Mouse (Mus musculus) neural tube, embryonic 11.5 days (tissue): ENCODE measurements around the gene Nans. TPM values are rescaled to one million over a fixed set of nuclear protein-coding genes. Genes with fewer than 3 reads are reported as not detected.

Source experiments
- ATAC-seq: fragments of 200-750 bp; cut with Nextera tagmentation; 2 replicates; pipeline ENCODE4 v1.8.0; 2017; ENCODE audit warnings: moderate number of reproducible peaks, mild to moderate bottlenecking, moderate TSS enrichment, moderate library complexity; ENCODE audit not compliant: insufficient read depth, low FRiP score, low TSS enrichment
- DNase-seq: peaks from one replicate; pipeline ENCODE4 v3.0.0-alpha.2; 2015; ENCODE audit warnings: low spot score
- H3K27ac ChIP-seq: fragments of 300-500 bp; sonication (generic); 2 replicates; pipeline ENCODE4 v1.5.1; 2014; ENCODE audit warnings: low read depth, mild to moderate bottlenecking, low read length
- H3K27me3 ChIP-seq: fragments of 300-500 bp; sonication (generic); 2 replicates; pipeline ENCODE4 v1.6.1; 2014; ENCODE audit warnings: mild to moderate bottlenecking, low read length, mixed read lengths; ENCODE audit not compliant: control insufficient read depth, insufficient read depth
- H3K36me3 ChIP-seq: fragments of 300-500 bp; sonication (generic); 2 replicates; pipeline ENCODE4 v1.6.1; 2014; ENCODE audit warnings: mild to moderate bottlenecking, low read length, moderate library complexity, mixed read lengths; ENCODE audit not compliant: control insufficient read depth, insufficient read depth
- H3K4me1 ChIP-seq: fragments of 300-500 bp; sonication (generic); 2 replicates; pipeline ENCODE4 v1.6.1; 2014; ENCODE audit warnings: low read length, mixed read lengths; ENCODE audit not compliant: control insufficient read depth, insufficient read depth
- H3K4me2 ChIP-seq: fragments of 300-500 bp; sonication (generic); 2 replicates; pipeline ENCODE4 v1.6.1; 2014; ENCODE audit warnings: low read depth, mild to moderate bottlenecking, moderate library complexity
- H3K4me3 ChIP-seq: fragments of 300-500 bp; sonication (generic); 2 replicates; pipeline ENCODE4 v1.5.1; 2014; ENCODE audit warnings: low read depth, low read length
- H3K9ac ChIP-seq: fragments of 300-500 bp; sonication (generic); 2 replicates; pipeline ENCODE4 v1.6.1; 2014; ENCODE audit warnings: mild to moderate bottlenecking, low read length
- H3K9me3 ChIP-seq: fragments of 300-500 bp; sonication (generic); 2 replicates; pipeline ENCODE4 v1.6.1; 2016; ENCODE audit warnings: low read length; ENCODE audit not compliant: control insufficient read depth
- WGBS: fragments of 180-500 bp; shearing (Covaris S2); extraction: QIAGEN DNeasy Blood & Tissue Kit; methylation state at CpG from one replicate; pipeline ENCODE4 v1.1.7; 2014; 5-methylcytosine and 5-hydroxymethylcytosine counted together
- polyA plus RNA-seq: library from polyadenylated mRNA; unstranded; fragments of >200 nt; fragmentation: Nextera tagmentation; extraction: Ambion mirVana; gene quantifications from 2 replicates; pipeline ENCODE4 v1.2.1, GENCODE M21; 2014

The Nans gene
- polyA plus RNA-seq, 1 experiment from 2014 or later: 89.1 TPM

DNA sequence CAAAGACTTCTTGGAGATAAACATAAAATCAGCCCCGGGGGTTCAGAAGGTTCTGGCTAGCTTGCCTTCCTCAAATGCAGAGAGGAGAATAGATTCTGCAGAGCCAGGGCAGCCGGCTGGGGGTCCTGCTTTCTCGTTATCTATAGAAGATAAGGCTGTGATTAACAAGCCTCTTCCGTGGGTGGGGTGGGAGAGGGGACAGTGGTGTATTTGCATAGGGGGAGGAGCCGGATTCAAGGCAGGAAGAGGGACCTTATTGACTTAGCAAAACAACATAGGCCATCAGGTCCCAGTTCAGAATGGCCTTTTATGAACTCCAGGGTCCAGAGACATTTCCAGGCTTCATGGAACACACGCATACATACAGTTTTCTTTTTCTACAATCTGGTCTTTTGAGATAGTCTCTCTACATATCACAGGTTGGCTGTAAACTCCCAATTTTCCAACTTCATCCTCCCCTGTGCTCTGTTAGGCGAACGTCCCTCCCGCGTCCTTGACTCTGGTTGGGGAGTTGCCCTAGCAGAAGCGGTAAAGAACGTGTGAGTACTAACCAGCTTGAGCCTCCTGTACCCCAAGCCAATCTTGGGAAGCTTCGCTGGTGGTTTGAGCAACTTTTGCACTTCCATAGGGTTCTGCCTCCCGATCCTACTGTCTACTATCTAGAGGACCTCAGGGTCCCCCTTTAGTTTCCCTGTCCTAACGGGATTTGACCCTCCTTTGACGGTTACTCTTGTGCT lies 46.2 kb downstream of the Nans start:
- H3K36me3 ChIP-seq: no peaks in the 10 kb centered on the region
- DNase-seq (no peak), ATAC-seq (no peak)
- WGBS: 5% methylated on average over 16 of the region's 16 CpGs
- H3K9me3 ChIP-seq: no peaks in the 10 kb centered on the region
- no peaks in the 10 kb centered on the region for H3K4me1 ChIP-seq
- peak overlapping the region; percentile 72 for H3K4me2 ChIP-seq
- peak overlapping the region; percentile 43 for H3K4me3 ChIP-seq
- H3K9ac ChIP-seq: no peak overlapping the region; the same call in 1 of the 2 replicates
- no peak overlapping the region for H3K27ac ChIP-seq
- H3K27me3 ChIP-seq: peaks cover 36% of the 10 kb centered on the region

DNA sequence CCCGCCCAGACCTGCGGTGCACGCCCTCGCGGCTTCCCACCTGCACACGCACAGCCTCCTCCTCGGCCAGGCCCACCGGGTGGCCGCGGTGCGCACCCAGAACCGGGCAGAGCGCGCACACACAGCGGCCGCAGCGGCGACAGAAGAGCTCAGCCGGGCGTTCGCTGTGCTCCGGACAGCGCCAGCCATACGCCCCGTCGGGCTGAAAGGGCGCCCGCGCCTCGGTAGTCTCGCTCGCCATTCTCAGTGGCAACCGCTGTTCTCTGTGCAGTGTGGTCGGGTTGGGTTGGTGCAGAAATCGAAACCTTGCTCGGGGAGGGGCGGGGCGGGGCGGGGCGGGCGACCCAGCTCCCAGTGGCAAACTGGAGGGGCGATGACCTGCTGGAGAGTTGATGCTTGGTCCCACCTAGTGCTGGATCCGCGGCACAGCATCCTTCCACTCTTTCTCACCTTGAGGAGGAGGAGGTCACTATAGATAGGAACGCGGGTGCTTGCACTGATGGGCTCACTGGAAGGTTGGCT lies 46.9 kb downstream of the Nans start, which contains the start of gene Trim14:
Trim14 (minus strand) TSS at position 302 of the 522 bp plus-strand sequence.
- DNase-seq (peak; percentile 50), ATAC-seq (peak; percentile 38; the same call in 1 of the 2 replicates)
- Histone ChIP-seq H3K36me3 (no peaks in the 10 kb centered on the region), H3K27me3 (peaks cover 36% of the 10 kb centered on the region), H3K9ac (no peak within 1 kb of the TSS; the same call in 1 of the 2 replicates), H3K4me3 (peak within 1 kb of the TSS; percentile 43), H3K27ac (no peak within 1 kb of the TSS), H3K4me1 (no peaks in the 10 kb centered on the region), H3K4me2 (peak within 1 kb of the TSS; percentile 72), H3K9me3 (no peaks in the 10 kb centered on the region)
- WGBS: under 1% methylated on average over 45 of the region's 46 CpGs

DNA sequence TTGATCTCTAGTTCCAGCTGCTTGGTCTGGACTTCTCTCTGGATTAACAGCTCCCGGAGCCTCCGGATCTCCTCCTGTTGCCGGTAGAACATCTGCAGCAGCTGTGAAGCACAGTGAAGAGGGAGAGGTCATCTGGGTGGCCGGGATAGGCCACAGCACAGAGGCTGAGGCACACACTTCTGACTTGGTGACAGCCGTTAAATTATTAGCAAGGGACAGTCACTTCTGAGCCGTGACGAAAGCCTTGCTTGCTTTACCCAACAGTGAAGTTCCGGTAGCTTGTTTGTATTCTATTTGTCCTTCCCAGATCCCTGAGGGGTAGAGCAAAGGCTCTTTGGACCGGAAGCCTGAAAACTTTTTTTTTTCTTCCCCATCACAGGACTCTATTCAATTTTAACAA lies 50.1 kb downstream of the Nans start:
- H3K4me3 ChIP-seq: no peak overlapping the region
- H3K27ac ChIP-seq: no peak overlapping the region
- H3K4me2 ChIP-seq: no peak overlapping the region
- no peaks in the 10 kb centered on the region for H3K9me3 ChIP-seq
- no peak for DNase-seq
- no peaks in the 10 kb centered on the region for H3K36me3 ChIP-seq
- H3K4me1 ChIP-seq: no peaks in the 10 kb centered on the region
- 65% methylated on average over 9 of the region's 9 CpGs for WGBS
- no peak overlapping the region for H3K9ac ChIP-seq
- no peak for ATAC-seq
- H3K27me3 ChIP-seq: peaks cover 28% of the 10 kb centered on the region

DNA sequence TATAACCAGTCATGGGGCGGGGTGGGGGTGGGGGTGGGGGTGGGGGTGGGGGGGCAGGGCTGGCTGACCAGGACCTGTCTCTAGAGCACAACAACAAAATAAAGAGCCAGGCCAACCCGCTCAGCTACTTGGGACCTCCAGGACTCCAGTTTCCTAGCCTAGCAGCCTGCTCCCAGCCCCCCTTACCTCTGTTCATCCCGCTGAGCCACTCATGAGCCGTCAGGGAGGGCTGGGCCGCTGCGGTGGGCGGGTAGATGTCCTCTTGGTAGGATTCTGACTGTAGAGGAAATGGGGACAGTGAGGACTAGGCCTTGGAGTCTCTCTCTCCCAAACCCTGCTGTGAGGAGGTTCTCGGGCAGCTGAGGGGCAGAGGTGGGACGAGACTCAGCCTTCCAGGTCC lies 52.7 kb downstream of the Nans start:
- Histone ChIP-seq H3K9ac (no peak overlapping the region), H3K4me2 (no peak overlapping the region), H3K4me1 (no peaks in the 10 kb centered on the region), H3K27me3 (peaks cover 3% of the 10 kb centered on the region), H3K9me3 (no peaks in the 10 kb centered on the region), H3K4me3 (no peak overlapping the region), H3K36me3 (no peaks in the 10 kb centered on the region), H3K27ac (no peak overlapping the region)
- ATAC-seq (no peak), DNase-seq (no peak)
- 41% methylated on average over 8 of the region's 9 CpGs for WGBS

DNA sequence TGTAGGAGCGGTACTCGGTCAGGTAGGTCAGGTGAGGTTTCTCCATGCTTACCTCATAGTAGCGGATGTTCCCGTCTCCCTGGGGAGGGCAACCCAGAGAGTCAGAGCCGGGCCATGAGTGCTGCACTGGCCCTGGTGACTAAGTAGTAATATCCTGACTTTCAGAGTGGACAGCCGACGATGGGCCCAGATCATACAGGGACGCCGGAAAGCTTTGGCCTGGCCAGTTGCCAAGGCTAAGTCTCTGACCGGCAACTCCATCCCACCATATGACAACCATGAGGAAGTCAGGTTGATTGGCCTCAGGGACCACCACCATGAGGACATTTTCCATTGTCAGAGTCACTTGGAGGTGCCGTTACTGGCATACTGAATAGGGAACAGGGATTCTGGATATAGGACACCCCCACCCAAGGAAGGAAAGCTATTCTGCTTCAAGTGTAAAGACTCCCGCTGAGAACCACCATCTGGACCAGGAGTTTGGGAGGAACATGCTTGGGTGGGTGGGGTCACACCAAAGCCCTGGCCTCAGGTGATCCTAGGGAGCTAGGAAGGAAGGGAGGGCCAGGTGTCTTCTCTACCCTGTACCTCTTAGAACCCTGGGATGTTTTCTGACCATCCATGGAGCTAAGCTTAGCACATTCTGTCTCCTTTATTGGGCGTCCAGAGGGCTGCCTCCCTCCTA lies 54.5 kb downstream of the Nans start:
- no peaks in the 10 kb centered on the region for H3K4me1 ChIP-seq
- 92% methylated on average over 13 of the region's 13 CpGs for WGBS
- H3K9ac ChIP-seq: no peak overlapping the region
- ATAC-seq (no peak), DNase-seq (no peak)
- H3K27me3 ChIP-seq: no peaks in the 10 kb centered on the region
- H3K9me3 ChIP-seq: no peaks in the 10 kb centered on the region
- no peak overlapping the region for H3K4me3 ChIP-seq
- H3K36me3 ChIP-seq: no peaks in the 10 kb centered on the region
- no peak overlapping the region for H3K4me2 ChIP-seq
- no peak overlapping the region for H3K27ac ChIP-seq

DNA sequence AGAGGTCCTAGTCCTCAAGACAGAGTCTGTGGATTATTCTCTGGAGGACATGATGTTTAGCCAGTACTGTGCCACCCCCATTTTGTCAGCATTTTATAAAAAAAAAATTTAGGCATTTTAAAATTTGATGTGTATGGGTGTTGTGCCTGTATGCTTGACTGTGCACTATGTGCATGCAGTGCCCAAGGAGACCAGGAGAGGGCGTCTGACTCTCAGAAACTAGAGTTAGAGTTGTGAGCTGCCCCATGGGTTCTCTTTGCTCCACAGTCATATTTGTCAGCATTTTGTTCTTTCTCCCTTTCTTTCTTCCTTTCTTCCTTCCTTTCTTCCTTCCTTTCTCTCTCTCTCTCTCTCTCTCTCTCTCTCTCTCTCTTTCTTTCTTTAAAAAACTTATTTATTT lies 55.3 kb downstream of the Nans start:
- 38% methylated on average over 1 of the region's 1 CpGs for WGBS
- Histone ChIP-seq H3K36me3 (no peaks in the 10 kb centered on the region), H3K9ac (no peak overlapping the region), H3K4me2 (no peak overlapping the region), H3K4me1 (no peaks in the 10 kb centered on the region), H3K9me3 (no peaks in the 10 kb centered on the region), H3K4me3 (no peak overlapping the region), H3K27me3 (no peaks in the 10 kb centered on the region), H3K27ac (no peak overlapping the region)
- DNase-seq (no peak), ATAC-seq (no peak)

DNA sequence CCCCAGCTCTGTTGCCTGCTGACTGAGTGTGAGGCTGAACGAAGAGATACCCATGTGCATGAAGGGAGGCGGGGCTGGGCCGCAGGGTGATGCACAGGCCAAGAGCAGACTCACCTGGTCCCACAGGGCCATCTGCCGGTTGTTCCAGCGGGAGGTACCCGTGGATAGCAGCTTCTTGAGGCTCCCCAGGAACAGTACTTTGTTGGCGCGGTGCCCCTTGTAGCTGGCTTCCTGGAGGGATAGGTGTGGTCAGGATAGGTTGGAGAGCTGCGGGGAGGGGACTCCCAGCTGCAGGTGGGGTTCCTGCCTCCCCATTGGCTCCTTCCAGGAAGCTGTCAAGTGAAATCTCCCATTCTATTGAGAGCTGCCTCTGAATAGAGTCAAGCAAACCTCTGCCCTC lies 56.5 kb downstream of the Nans start:
- DNase-seq: no peak
- Histone ChIP-seq H3K9me3 (no peaks in the 10 kb centered on the region), H3K4me2 (no peak overlapping the region), H3K4me1 (no peaks in the 10 kb centered on the region), H3K27ac (no peak overlapping the region), H3K27me3 (no peaks in the 10 kb centered on the region), H3K4me3 (no peak overlapping the region), H3K9ac (no peak overlapping the region), H3K36me3 (no peaks in the 10 kb centered on the region)
- no peak for ATAC-seq
- WGBS: 19% methylated on average over 9 of the region's 9 CpGs

DNA sequence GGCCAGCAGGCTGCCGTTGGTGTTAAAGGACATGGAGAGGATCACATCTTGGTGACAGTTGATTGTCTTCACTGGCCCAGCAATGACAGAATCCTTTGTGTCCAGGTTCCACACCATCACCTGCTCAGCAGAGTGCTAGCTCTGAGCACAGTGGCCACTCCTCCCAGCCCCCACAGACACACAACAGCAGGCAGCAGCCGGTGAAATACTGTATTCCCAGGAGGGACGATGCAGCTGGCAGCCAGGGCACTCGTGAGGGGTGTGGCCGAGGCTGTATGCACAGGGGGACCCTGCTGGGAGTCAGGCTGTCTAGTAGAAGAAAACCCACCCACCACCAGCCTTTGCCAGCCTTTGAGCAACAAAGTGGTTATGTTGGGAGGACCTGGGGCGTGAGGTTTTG lies 57.7 kb downstream of the Nans start:
- Histone ChIP-seq H3K27ac (no peak overlapping the region), H3K27me3 (no peaks in the 10 kb centered on the region), H3K9ac (no peak overlapping the region), H3K36me3 (no peaks in the 10 kb centered on the region), H3K9me3 (no peaks in the 10 kb centered on the region), H3K4me2 (no peak overlapping the region), H3K4me3 (no peak overlapping the region), H3K4me1 (no peaks in the 10 kb centered on the region)
- 43% methylated on average over 6 of the region's 6 CpGs for WGBS
- DNase-seq: peak; percentile 24
- no peak for ATAC-seq

DNA sequence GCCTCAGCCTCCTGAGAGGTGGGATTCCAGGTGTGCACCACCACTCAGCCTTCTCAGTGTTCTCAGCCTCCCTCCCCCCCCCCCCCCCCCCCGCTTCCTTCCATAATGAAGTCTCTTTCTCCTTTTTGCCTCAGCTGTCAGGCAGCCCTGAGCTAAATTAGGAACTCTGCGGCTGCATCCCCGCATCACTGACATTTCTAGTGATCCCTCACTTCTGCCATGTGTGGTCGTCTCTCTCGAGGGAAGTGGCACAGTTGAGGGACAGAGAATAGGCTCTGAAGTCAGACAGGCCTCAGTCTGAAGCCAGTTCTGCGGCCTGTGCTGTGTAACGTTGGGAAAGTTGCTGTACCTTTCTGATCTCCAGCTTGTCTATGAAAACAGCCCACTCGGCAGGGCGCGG lies 60.9 kb downstream of the Nans start:
- Histone ChIP-seq H3K4me2 (no peak overlapping the region), H3K4me3 (no peak overlapping the region), H3K27ac (no peak overlapping the region), H3K9me3 (no peaks in the 10 kb centered on the region), H3K36me3 (no peaks in the 10 kb centered on the region), H3K27me3 (no peaks in the 10 kb centered on the region), H3K4me1 (no peaks in the 10 kb centered on the region), H3K9ac (no peak overlapping the region)
- ATAC-seq (no peak), DNase-seq (no peak)
- 83% methylated on average over 9 of the region's 10 CpGs for WGBS
